Mouse (Mus musculus): Measurements from ENCODE around the gene Creb3l2. TPM values are rescaled to one million over a fixed set of nuclear protein-coding genes. Genes with fewer than 3 reads are reported as not detected.
A peak's percentile ranks its signal among the peaks of the same experiment; 100 is the strongest.
"Not testable (repeated sequence)": the region's sequence is repeated elsewhere in the genome, so short reads cannot be mapped to it uniquely, and the experiment has no call there.

Creb3l2 gene
- total RNA-seq, 2 experiments from 2014 or later, result 8.3 to 9.8 TPM

DNA sequence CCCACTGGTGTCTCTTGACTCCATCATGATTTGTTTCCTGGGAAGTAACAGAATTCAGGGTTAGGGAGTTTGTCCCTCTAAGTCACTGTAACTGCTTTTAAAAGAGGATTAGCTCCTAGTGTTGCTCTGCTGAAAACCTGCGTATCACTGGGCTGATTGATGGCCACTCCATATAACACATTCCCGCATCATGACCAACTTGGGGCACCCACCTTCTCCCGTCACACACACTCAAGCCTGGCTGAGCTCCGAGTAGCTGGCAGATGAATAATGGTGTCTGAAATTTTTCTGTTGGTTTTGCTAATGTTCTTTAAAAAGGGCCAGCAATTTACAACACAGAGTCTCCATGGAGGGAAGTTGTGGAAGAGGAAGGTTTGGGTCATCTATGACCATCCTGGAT lies 41.8 kb downstream of the Creb3l2 start:
- DNase-seq (ENCODE audit: low spot score in 2 of 2), result no peak
- no peak for TF ChIP-seq CTCF (conservative IDR thresholded peaks at IDR 0.05)
- Histone ChIP-seq H3K4me3 (no peak overlapping the region), H3K27ac (no peak overlapping the region)

DNA sequence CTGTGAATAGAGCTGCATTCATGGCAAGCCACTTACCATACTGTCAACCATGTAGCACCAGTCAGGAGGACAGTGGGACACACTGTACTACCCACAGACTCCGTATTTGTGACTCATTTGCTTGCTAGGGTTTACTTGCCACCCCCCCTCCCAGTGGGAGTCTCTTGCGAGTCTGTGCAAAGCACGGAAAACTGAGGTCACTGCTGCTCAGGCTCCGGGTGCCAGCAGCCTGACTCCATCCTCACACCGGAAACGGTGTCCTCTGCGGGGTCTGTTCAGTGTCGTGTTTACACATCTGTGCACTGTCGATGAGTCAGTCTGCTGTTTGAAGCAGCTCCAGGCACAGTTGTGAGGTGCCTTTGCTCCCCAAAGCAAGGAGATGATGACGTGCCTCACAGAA lies 43.0 kb downstream of the Creb3l2 start:
- no peak overlapping the region for H3K4me3 ChIP-seq
- H3K27ac ChIP-seq, result no peak overlapping the region
- peak in 1 of 2 experiments; percentile 26 for DNase-seq (ENCODE audit: low spot score in 2 of 2)
- no peak for TF ChIP-seq CTCF (conservative IDR thresholded peaks at IDR 0.05)

DNA sequence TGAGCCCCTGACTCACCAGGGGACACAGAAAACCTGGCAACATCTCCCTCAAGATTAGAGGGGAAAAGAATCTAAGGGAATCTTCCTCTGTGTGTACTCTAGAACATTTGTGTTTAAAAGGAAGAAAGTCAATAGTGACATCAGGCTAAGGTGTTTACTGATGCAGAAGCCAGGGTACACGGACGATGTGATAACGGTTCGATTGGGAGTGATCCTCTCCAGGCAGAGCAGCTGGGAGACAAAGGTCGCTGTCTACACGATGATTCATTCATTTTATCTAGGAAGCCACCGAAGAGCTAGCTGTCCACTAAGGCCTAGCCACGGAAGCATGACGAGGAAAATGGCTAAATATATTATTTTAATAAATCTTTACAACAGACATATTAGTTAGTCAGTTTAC lies 44.0 kb downstream of the Creb3l2 start:
- TF ChIP-seq CTCF (conservative IDR thresholded peaks at IDR 0.05), result no peak
- no peak overlapping the region for H3K27ac ChIP-seq
- H3K4me3 ChIP-seq, result no peak overlapping the region
- DNase-seq (ENCODE audit: low spot score in 2 of 2), result no peak

- no peak overlapping the region for H3K4me3 ChIP-seq
- TF ChIP-seq CTCF (conservative IDR thresholded peaks at IDR 0.05), result no peak
- DNase-seq (ENCODE audit: low spot score in 2 of 2), result no peak
- no peak overlapping the region for H3K27ac ChIP-seq
Measured at GRCm38 (mm10) chr6:37397254-37397653, 44.7 kb downstream of the Creb3l2 start.

DNA sequence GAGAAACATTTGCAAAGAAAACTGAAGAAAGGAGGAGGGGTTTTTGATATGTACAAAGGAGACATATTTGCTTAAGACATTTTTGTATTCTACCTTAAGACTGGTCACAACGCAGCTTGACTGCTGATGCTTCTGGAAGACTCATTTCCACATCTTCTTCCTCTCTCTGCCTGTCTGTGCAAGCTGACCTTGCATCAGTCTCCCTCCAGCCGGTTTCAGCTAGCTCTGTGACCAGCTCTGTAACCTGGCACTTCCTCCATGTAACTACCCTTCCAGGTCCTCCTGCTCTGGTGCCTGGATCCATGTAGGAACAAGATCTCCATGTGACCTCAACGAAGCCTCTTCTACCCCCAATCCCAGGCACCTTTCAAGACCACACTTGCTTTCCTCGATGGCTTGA lies 45.8 kb downstream of the Creb3l2 start:
- no peak for DNase-seq (ENCODE audit: low spot score in 2 of 2)
- TF ChIP-seq CTCF (conservative IDR thresholded peaks at IDR 0.05), result no peak
- no peak overlapping the region for H3K27ac ChIP-seq
- H3K4me3 ChIP-seq, result no peak overlapping the region

DNA sequence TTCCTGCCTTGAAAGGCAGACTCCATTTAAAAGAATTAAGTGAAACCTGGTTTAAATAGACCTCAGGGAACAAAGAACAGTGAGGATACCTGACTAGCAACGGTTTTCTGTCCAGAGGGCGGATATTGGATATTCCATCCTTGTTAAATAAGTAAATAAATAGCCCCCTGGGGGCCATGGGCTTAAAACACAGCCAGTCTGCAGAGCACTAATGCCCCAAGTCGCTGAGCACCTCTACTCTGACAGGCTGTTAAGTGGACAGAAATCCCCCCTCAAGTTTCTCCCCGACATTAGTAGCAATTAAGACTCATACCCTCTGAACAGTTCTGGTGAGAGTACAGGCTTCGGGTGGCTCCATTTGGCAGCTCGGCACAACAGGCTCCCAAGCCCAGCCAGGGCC lies 48.7 kb downstream of the Creb3l2 start:
- no peak for TF ChIP-seq CTCF (conservative IDR thresholded peaks at IDR 0.05)
- DNase-seq (ENCODE audit: low spot score in 2 of 2), result no peak
- Histone ChIP-seq H3K27ac (no peak overlapping the region), H3K4me3 (no peak overlapping the region)

DNA sequence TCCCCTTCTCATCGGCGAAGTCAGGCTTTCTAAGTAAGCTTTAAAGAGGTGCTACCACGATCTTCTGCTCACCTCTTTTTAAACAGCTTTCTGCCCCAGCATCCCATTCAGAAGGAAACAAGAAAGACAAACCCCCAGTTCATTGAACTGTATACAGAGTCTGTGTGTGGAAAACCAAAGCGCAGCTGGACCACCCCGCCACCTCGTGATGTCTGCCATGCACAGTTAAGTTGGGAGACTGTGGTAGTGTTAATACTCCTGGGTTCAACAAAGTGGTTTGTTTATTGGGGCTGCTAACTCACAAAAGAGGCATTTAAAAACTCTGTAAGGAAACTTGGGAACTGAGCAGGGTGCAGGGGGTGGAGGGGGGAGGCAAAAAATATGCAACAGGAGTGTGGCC lies 49.7 kb downstream of the Creb3l2 start:
- TF ChIP-seq CTCF (conservative IDR thresholded peaks at IDR 0.05), result no peak
- Histone ChIP-seq H3K27ac (no peak overlapping the region), H3K4me3 (no peak overlapping the region)
- no peak for DNase-seq (ENCODE audit: low spot score in 2 of 2)

- no peak for DNase-seq (ENCODE audit: low spot score in 2 of 2)
- Histone ChIP-seq H3K4me3 (no peak overlapping the region), H3K27ac (no peak overlapping the region)
- no peak for TF ChIP-seq CTCF (conservative IDR thresholded peaks at IDR 0.05)
Measured at GRCm38 (mm10) chr6:37391313-37391712, 50.6 kb downstream of the Creb3l2 start.

- no peak for TF ChIP-seq CTCF (conservative IDR thresholded peaks at IDR 0.05)
- DNase-seq (ENCODE audit: low spot score in 2 of 2), result no peak
- no peak overlapping the region for H3K4me3 ChIP-seq
- H3K27ac ChIP-seq, result no peak overlapping the region
Measured at GRCm38 (mm10) chr6:37388960-37389359, 53.0 kb downstream of the Creb3l2 start.

DNA sequence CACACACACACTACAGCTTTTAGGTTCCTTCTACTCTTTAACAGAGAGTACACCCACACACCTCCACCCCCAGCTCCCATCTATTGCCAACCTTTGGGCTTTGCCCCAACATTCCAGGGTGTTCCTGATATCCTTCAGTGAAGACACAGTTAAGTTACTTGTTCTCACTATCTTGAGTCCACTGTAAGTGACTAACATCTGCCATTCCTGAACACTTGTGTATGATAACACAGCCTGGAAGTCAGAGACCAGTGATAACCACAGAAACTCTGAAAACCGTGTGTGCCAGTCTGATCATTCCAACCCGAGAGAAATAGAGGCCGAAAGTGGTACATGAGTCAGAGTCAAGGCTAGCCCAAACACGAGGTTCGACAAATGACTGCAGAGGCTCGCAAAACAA lies 53.4 kb downstream of the Creb3l2 start:
- Histone ChIP-seq H3K4me3 (no peak overlapping the region), H3K27ac (no peak overlapping the region)
- no peak for DNase-seq (ENCODE audit: low spot score in 2 of 2)
- TF ChIP-seq CTCF (conservative IDR thresholded peaks at IDR 0.05), result no peak

DNA sequence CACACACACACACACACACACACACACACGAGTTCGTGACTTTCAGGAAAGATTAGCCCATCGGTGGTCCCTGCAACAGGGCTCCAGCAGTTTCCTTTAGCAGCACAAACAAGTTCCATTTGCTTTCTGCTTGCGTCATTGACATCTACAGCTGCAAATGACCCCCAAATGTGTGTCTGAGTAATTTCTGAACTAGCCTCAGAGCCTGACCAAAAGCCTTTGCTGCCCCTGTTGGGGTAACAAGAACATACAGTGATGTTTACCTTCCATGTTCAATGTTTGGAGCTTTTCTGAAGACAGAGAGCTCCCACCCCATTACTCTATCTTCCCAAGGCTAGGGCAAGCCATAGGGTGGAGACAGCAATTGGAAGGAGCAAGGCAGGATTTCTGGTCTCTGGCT lies 54.7 kb downstream of the Creb3l2 start:
- DNase-seq (ENCODE audit: low spot score in 2 of 2), result no peak
- no peak overlapping the region for H3K27ac ChIP-seq
- no peak for TF ChIP-seq CTCF (conservative IDR thresholded peaks at IDR 0.05)
- H3K4me3 ChIP-seq, result no peak overlapping the region

- no peak for DNase-seq (ENCODE audit: low spot score in 2 of 2)
- Histone ChIP-seq H3K27ac (no peak overlapping the region), H3K4me3 (no peak overlapping the region)
- TF ChIP-seq CTCF (conservative IDR thresholded peaks at IDR 0.05), result no peak
Measured at GRCm38 (mm10) chr6:37385602-37386285, 56.2 kb downstream of the Creb3l2 start.

DNA sequence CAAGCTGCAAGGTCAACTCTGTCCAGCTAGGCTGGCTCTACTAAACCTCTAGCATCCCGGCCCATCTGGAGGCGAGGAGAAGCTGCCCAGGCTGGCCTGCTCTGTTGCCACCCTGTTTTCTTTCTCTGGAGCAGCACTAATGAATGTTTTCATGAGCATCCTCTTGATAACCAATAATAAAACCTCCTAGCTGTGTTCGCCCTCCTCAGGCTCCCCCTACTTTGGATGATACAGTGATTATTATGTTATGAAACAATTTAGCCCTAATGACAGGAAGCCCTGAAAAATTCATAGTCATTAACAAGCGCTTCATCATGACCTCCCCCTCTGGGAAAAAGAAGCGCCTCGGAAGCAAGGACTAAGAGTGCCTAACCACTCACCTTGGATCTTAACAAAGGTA lies 59.2 kb downstream of the Creb3l2 start:
- no peak for DNase-seq (ENCODE audit: low spot score in 2 of 2)
- Histone ChIP-seq H3K4me3 (no peak overlapping the region), H3K27ac (no peak overlapping the region)
- TF ChIP-seq CTCF (conservative IDR thresholded peaks at IDR 0.05), result no peak

- no peak for TF ChIP-seq CTCF (conservative IDR thresholded peaks at IDR 0.05)
- H3K4me3 ChIP-seq, result no peak overlapping the region
- H3K27ac ChIP-seq, result no peak overlapping the region
- no peak for DNase-seq (ENCODE audit: low spot score in 2 of 2)
Measured at GRCm38 (mm10) chr6:37377836-37378580, 63.9 kb downstream of the Creb3l2 start.

DNA sequence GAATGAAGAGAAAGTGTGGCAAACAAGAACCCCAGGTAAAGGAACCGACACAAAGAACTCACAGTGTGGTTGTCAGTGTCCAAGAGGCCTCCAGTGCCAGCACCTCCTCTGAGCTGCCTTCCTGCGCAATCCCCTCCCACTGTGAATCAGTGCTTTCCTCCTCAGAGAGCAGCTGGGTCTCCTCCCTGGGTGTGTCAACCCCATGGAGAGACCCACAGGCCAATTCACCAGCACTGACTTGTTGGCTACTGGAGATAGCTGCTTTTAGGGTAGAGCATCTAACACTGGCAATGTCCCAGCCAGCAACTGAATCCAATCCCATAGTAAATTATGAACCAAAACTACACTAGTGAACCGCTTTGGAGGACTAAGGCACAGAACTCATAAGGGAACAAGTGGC lies 64.6 kb downstream of the Creb3l2 start:
- not testable (repeated sequence) for DNase-seq (ENCODE audit: low spot score in 2 of 2); H3K27ac ChIP-seq; H3K4me3 ChIP-seq
